In the genomic region with DNA sequence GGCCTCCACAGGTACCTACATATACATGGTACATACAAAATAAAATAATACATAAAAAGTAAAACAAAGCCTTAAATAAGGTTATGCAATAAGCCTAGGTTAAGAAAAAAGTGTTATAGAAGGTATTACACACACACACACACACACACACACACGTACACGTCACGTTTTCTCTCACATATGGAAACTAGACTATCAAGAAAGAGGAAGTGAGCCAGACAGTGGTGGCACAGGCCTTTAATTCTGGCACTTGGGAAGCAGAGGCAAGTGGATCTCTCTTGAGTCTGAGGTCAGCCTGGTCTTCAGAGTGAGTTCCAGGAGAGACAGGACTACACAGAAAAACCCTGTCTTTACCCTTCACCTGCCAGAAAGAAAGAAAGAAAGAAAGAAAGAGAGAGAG, we compare ENCODE assay signal across 18 mouse cellular contexts. TPM values are rescaled to one million over a fixed set of nuclear protein-coding genes. Genes with fewer than 3 reads are reported as not detected.
"Had no signal": no experiment of that assay in that cellular context is flagged by ENCODE, and none has a peak within 500 bp of the region (broad histone marks: within the 10 kb centered on the region; RNA-seq: fewer than 3 reads in every experiment).

No protein-coding gene starts in this region.

- H3K4me3 ChIP-seq: intestine, embryonic 15.5 days; kidney, embryonic 15.5 days; limb, embryonic 15.5 days; liver, embryonic 12.5 days; lung, embryonic 15.5 days; megakaryocyte, embryonic 14.5 days; midbrain, embryonic 15.5 days; neural tube, embryonic 12.5 days; stomach, embryonic 15.5 days had no signal

- H3K27ac ChIP-seq: intestine, embryonic 15.5 days; kidney, embryonic 15.5 days; limb, embryonic 15.5 days; liver, embryonic 12.5 days; lung, embryonic 15.5 days; midbrain, embryonic 15.5 days; neural tube, embryonic 12.5 days; stomach, embryonic 15.5 days had no signal

- H3K9ac ChIP-seq: intestine, embryonic 15.5 days; kidney, embryonic 15.5 days; limb, embryonic 15.5 days; liver, embryonic 12.5 days; lung, embryonic 15.5 days; midbrain, embryonic 15.5 days; neural tube, embryonic 12.5 days; stomach, embryonic 15.5 days had no signal

- H3K27me3 ChIP-seq: intestine, embryonic 15.5 days; kidney, embryonic 15.5 days; limb, embryonic 15.5 days; liver, embryonic 12.5 days; lung, embryonic 15.5 days; megakaryocyte, embryonic 14.5 days; midbrain, embryonic 15.5 days; neural tube, embryonic 12.5 days; stomach, embryonic 15.5 days had no signal

- H3K4me2 ChIP-seq: intestine, embryonic 15.5 days; kidney, embryonic 15.5 days; limb, embryonic 15.5 days; liver, embryonic 12.5 days; lung, embryonic 15.5 days; midbrain, embryonic 11.5 days; midbrain, embryonic 15.5 days; neural tube, embryonic 12.5 days; stomach, embryonic 15.5 days had no signal

- ATAC-seq: intestine, embryonic 15.5 days; liver, embryonic 12.5 days; midbrain, embryonic 15.5 days had no signal

- H3K9me3 ChIP-seq: intestine, embryonic 15.5 days; kidney, embryonic 15.5 days; limb, embryonic 15.5 days; liver, embryonic 12.5 days; lung, embryonic 15.5 days; megakaryocyte, embryonic 14.5 days; midbrain, embryonic 15.5 days; neural tube, embryonic 12.5 days; stomach, embryonic 15.5 days had no signal

- DNase-seq: kidney, adult 18-20 months; kidney, postnatal 25 days; thymus, adult 2 months; thymus, postnatal 25 days had no signal

- H3K4me1 ChIP-seq: intestine, embryonic 15.5 days; kidney, embryonic 15.5 days; limb, embryonic 15.5 days; lung, embryonic 15.5 days; midbrain, embryonic 15.5 days; neural tube, embryonic 12.5 days; stomach, embryonic 15.5 days had no signal

RNA-seq across cellular contexts. Expression of a gene that starts 34.5 kb away (rescaled TPM):
- total RNA-seq: layer of hippocampus, postnatal 25 days; left cerebral cortex, adult 8-10 months; left cerebral cortex, postnatal 25 days had no signal
- polyA plus RNA-seq: intestine, embryonic 15.5 days; midbrain, embryonic 11.5 days; neural tube, embryonic 12.5 days; urinary bladder, adult 2 months had no signal
